In the genomic region with DNA sequence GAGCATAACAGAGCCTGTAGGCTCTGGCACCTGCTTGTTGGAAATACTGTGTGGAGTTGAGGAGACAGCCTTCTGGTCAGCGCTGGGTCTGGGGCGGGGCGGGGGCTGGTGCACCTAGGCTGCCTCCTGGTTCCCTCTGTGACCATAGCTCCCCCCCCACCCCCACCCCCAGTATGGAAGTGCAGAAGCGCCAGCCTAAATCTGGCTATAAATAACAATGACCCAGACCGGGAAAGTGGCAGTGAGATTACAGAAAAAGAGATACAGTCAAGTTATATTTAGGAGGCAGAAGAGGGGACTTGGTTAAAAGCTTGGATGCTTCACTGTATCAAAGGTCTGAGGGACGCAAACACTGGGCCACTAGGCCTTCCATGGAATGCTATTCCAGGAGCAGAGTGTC, we compare ENCODE assay signal across 28 mouse cellular contexts.
DNase-seq lines count a peak whose midpoint lies in the region; ATAC-seq and TF ChIP-seq lines count a peak whose summit lies in the region.
"Had no signal": no experiment of that assay in that cellular context is flagged by ENCODE, and none has a peak within 500 bp of the region (broad histone marks: within the 10 kb centered on the region; RNA-seq: fewer than 3 reads in every experiment).

No protein-coding gene starts in this region.

- no peaks in the 10 kb centered on the region for H3K27me3 ChIP-seq in heart, adult 2 months (ENCODE audit: control insufficient read depth, insufficient read depth, low read length)
- no peaks in the 10 kb centered on the region for H3K27me3 ChIP-seq in heart, embryonic 12.5 days (replicated peaks)
- H3K27me3 ChIP-seq in heart, embryonic 14.5 days (ENCODE audit: control insufficient read depth, insufficient read depth, low read length) = no peaks in the 10 kb centered on the region
- no peaks in the 10 kb centered on the region for H3K27me3 ChIP-seq in heart, postnatal 0 days (ENCODE audit: control insufficient read depth, insufficient read depth, low read length)
- H3K27me3 ChIP-seq in forebrain, embryonic 10.5 days (ENCODE audit: poor library complexity, severe bottlenecking) = no peaks in the 10 kb centered on the region
- H3K27me3 ChIP-seq: embryonic facial prominence, embryonic 13.5 days; forebrain, embryonic 13.5 days; hindbrain, embryonic 12.5 days; intestine, embryonic 15.5 days had no signal

- H3K9me3 ChIP-seq in heart, embryonic 12.5 days (replicated peaks) = no peaks in the 10 kb centered on the region; the same call in 1 of the 2 replicates
- H3K9me3 ChIP-seq in heart, embryonic 14.5 days (ENCODE audit: control insufficient read depth, low read length) = no peaks in the 10 kb centered on the region
- H3K9me3 ChIP-seq in heart, postnatal 0 days (replicated peaks; ENCODE audit: control insufficient read depth, low read length) = 0 out of 2 replicates have a peak, but pooled peaks cover 1% of the 10 kb centered on the region
- H3K9me3 ChIP-seq in forebrain, embryonic 10.5 days = no peaks in the 10 kb centered on the region
- H3K9me3 ChIP-seq: embryonic facial prominence, embryonic 10.5 days; embryonic facial prominence, embryonic 13.5 days; forebrain, embryonic 13.5 days; G1E; hindbrain, embryonic 12.5 days; intestine, embryonic 15.5 days had no signal

- TF ChIP-seq CTCF in heart, adult 2 months (IDR thresholded peaks at IDR 0.05) = no peak
- TF ChIP-seq CTCF in heart, postnatal 0 days (IDR thresholded peaks at IDR 0.05; ENCODE audit: low read depth) = no peak

- no peak for DNase-seq in heart, adult 2 months
- DNase-seq in heart, adult 8-10 months (ENCODE audit: low spot score) = no peak
- peak; percentile 87 for DNase-seq in heart, postnatal 0 days (ENCODE audit: low spot score)
- DNase-seq in forebrain, embryonic 10.5 days (ENCODE audit: extremely low spot score, low spot score) = no peak
- DNase-seq in adrenal gland, adult 8-10 months = no peak
- no peak for DNase-seq in lung, postnatal 25 days (ENCODE audit: low spot score)
- DNase-seq: adrenal gland, postnatal 14 days; B cell, adult 2 months; cerebellum, adult 11-12 months; cerebellum, adult 8-10 months; cerebellum, postnatal 36 days; embryo, embryonic 11 days; gastrocnemius, postnatal 10 days; gastrocnemius, postnatal 36 days; kidney, adult 11 months; kidney, adult 8-10 months had no signal

- H3K27ac ChIP-seq in heart, adult 2 months = peak overlapping the region; percentile 74
- peak overlapping the region; percentile 88 for H3K27ac ChIP-seq in heart, embryonic 12.5 days (ENCODE audit: poor library complexity, severe bottlenecking)
- H3K27ac ChIP-seq in heart, embryonic 14.5 days (replicated peaks in 1 of 2; ENCODE audit: control insufficient read depth in 1 of 2, insufficient read depth in 1 of 2, low read depth in 2 of 2, low read length in 2 of 2) = peak overlapping the region; percentile 96 to 97
- peak overlapping the region; percentile 94 for H3K27ac ChIP-seq in heart, postnatal 0 days (ENCODE audit: low read depth)
- H3K27ac ChIP-seq in forebrain, embryonic 10.5 days = no peak overlapping the region
- H3K27ac ChIP-seq: embryonic facial prominence, embryonic 10.5 days; embryonic facial prominence, embryonic 13.5 days; forebrain, embryonic 13.5 days; hindbrain, embryonic 12.5 days; intestine, embryonic 15.5 days had no signal

- no peak overlapping the region for H3K4me3 ChIP-seq in heart, adult 2 months
- H3K4me3 ChIP-seq in heart, embryonic 12.5 days = no peak overlapping the region
- no peak overlapping the region for H3K4me3 ChIP-seq in heart, embryonic 14.5 days (ENCODE audit: control insufficient read depth in 1 of 2, insufficient read depth in 1 of 2, low read depth in 1 of 2, low read length in 2 of 2)
- no peak overlapping the region for H3K4me3 ChIP-seq in heart, postnatal 0 days (ENCODE audit: low read depth, low read length)
- no peak overlapping the region for H3K4me3 ChIP-seq in forebrain, embryonic 10.5 days
- H3K4me3 ChIP-seq: embryonic facial prominence, embryonic 10.5 days; embryonic facial prominence, embryonic 13.5 days; erythroblast, embryonic 14.5 days; forebrain, embryonic 13.5 days; hindbrain, embryonic 12.5 days; intestine, embryonic 15.5 days had no signal

- H3K4me1 ChIP-seq in heart, adult 2 months (ENCODE audit: control insufficient read depth, insufficient read depth, low read length) = no peaks in the 10 kb centered on the region; the same call in 1 of the 2 replicates
- peaks cover 10% of the 10 kb centered on the region; the same call in 1 of the 2 replicates for H3K4me1 ChIP-seq in heart, embryonic 12.5 days (replicated peaks)
- H3K4me1 ChIP-seq in heart, embryonic 14.5 days (ENCODE audit: control insufficient read depth in 2 of 2, insufficient read depth in 2 of 2, low read length in 2 of 2) = peaks cover 10% of the 10 kb centered on the region in 2 experiments
- H3K4me1 ChIP-seq in heart, postnatal 0 days (ENCODE audit: control insufficient read depth, insufficient read depth) = peaks cover 9% of the 10 kb centered on the region
- no peaks in the 10 kb centered on the region for H3K4me1 ChIP-seq in forebrain, embryonic 10.5 days
- H3K4me1 ChIP-seq: embryonic facial prominence, embryonic 10.5 days; embryonic facial prominence, embryonic 13.5 days; forebrain, embryonic 13.5 days; hindbrain, embryonic 12.5 days; intestine, embryonic 15.5 days had no signal

- intact Hi-C loops in heart, adult 2 months (cut with DNase I) = no loop called here

- no peaks in the 10 kb centered on the region for H3K36me3 ChIP-seq in heart, adult 2 months (ENCODE audit: control insufficient read depth, insufficient read depth, low read length)
- H3K36me3 ChIP-seq in heart, embryonic 12.5 days = no peaks in the 10 kb centered on the region
- H3K36me3 ChIP-seq in heart, embryonic 14.5 days (ENCODE audit: control insufficient read depth, insufficient read depth, low read length) = no peaks in the 10 kb centered on the region
- H3K36me3 ChIP-seq in heart, postnatal 0 days (replicated peaks; ENCODE audit: control insufficient read depth, insufficient read depth, low read length) = no peaks in the 10 kb centered on the region
- no peaks in the 10 kb centered on the region for H3K36me3 ChIP-seq in forebrain, embryonic 10.5 days (replicated peaks)
- H3K36me3 ChIP-seq: embryonic facial prominence, embryonic 10.5 days; embryonic facial prominence, embryonic 13.5 days; G1E; hindbrain, embryonic 12.5 days; intestine, embryonic 15.5 days had no signal

- no peak for TF ChIP-seq EP300 in heart, adult 2 months (IDR thresholded peaks at IDR 0.05; ENCODE audit: insufficient read depth, low read depth, low read length)
- TF ChIP-seq EP300 in heart, postnatal 0 days (IDR thresholded peaks at IDR 0.05; ENCODE audit: low read depth) = peak; percentile 71; the same call in 1 of the 2 replicates

- no peak overlapping the region for H3K9ac ChIP-seq in heart, adult 2 months (ENCODE audit: low read depth, low read length)
- no peak overlapping the region for H3K9ac ChIP-seq in heart, embryonic 12.5 days
- no peak overlapping the region for H3K9ac ChIP-seq in heart, embryonic 14.5 days (ENCODE audit: low read length)
- no peak overlapping the region for H3K9ac ChIP-seq in heart, postnatal 0 days (replicated peaks; ENCODE audit: low read depth, low read length)
- H3K9ac ChIP-seq: embryonic facial prominence, embryonic 13.5 days; forebrain, embryonic 13.5 days; hindbrain, embryonic 12.5 days; intestine, embryonic 15.5 days had no signal

- no peak for TF ChIP-seq POLR2A in heart, adult 2 months (IDR thresholded peaks at IDR 0.05; ENCODE audit: insufficient read depth, low read depth, low read length)

- WGBS in heart, adult 2 months = 47% methylated on average over 6 of the region's 6 CpGs
- 29% methylated on average over 6 of the region's 6 CpGs for WGBS in heart, embryonic 12.5 days
- 19% methylated on average over 6 of the region's 6 CpGs for WGBS in heart, embryonic 14.5 days
- WGBS in heart, postnatal 0 days = 18% methylated on average over 6 of the region's 6 CpGs
- 73% methylated on average over 6 of the region's 6 CpGs for WGBS in forebrain, embryonic 10.5 days

- H3K79me2 ChIP-seq in heart, adult 2 months (replicated peaks; ENCODE audit: control insufficient read depth, insufficient read depth, low read length) = no peaks in the 10 kb centered on the region

- ATAC-seq in heart, embryonic 12.5 days (ENCODE audit: insufficient number of reproducible peaks, low FRiP score) = 0 out of 2 replicates have a peak, but pooled peaks have one; percentile 45
- peak; percentile 81 for ATAC-seq in heart, embryonic 14.5 days (ENCODE audit: insufficient number of reproducible peaks, insufficient read depth, low FRiP score, low read depth)
- peak; percentile 96 for ATAC-seq in heart, postnatal 0 days (ENCODE audit: insufficient read depth, low read depth)
- ATAC-seq: forebrain, embryonic 13.5 days; forebrain, embryonic 16.5 days; hindbrain, embryonic 16.5 days; intestine, embryonic 15.5 days; Patski had no signal

- peak overlapping the region; percentile 37 for H3K4me2 ChIP-seq in heart, embryonic 12.5 days
- H3K4me2 ChIP-seq in heart, embryonic 14.5 days (ENCODE audit: low read length) = peak overlapping the region; percentile 23; the same call in 1 of the 2 replicates
- H3K4me2 ChIP-seq in heart, postnatal 0 days (ENCODE audit: low read depth, low read length) = no peak overlapping the region
- H3K4me2 ChIP-seq: embryonic facial prominence, embryonic 13.5 days; forebrain, embryonic 13.5 days; hindbrain, embryonic 12.5 days; intestine, embryonic 15.5 days had no signal

Comparison
In these comparisons a context has a peak if more than half of its experiments do, and no peak if none do; other contexts are left out.
1. ATAC-seq: peak in every context shown above with its lines; median percentile 96 in heart, postnatal 0 days; 81 in heart, embryonic 14.5 days; 45 in heart, embryonic 12.5 days.